Mouse (Mus musculus): Measurements from ENCODE around the gene Hist2h3c2.
A peak's percentile ranks its signal among the peaks of the same experiment; 100 is the strongest.
"Not testable (repeated sequence)": the region's sequence is repeated elsewhere in the genome, so short reads cannot be mapped to it uniquely, and the experiment has no call there.

The Hist2h3c2 gene

DNA sequence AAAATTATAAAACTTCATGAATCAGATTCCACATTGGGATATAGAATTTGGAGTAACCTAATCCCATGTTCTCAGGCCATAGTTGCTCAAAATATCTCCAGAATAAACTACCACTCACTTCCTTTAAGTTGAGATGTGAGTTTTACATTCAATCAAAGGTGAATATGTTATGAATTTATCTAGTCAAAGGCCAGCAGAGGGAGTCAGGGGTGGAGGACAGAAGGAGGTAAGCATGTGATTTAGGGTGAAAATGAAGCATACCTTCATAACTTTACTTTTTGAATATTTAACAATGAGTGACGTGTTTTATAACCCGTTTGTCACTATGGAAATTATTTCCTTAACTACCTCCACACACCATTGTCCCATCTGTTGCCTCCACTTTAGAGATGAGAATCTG, 4.0 kb downstream of the Hist2h3c2 start:
- DNase-seq, result no peak

DNA sequence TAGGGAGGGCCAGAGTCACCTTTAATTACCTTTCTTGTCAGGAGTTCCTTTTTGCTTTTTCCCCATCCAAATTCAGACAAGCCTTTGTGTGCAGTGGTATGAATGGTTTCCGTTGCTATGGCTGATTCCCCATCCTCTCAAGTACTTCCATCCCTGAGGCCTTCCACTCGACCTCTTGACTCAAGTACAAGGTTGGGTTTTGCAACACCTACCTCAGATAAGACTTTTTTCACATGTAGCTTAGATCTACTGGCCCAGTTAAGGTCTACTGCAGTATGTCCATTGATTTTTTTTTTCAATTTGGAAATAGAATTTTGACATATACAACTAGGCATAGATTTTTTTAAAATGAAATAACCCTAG, 7.2 kb downstream of the Hist2h3c2 start:
- no peak for DNase-seq

DNA sequence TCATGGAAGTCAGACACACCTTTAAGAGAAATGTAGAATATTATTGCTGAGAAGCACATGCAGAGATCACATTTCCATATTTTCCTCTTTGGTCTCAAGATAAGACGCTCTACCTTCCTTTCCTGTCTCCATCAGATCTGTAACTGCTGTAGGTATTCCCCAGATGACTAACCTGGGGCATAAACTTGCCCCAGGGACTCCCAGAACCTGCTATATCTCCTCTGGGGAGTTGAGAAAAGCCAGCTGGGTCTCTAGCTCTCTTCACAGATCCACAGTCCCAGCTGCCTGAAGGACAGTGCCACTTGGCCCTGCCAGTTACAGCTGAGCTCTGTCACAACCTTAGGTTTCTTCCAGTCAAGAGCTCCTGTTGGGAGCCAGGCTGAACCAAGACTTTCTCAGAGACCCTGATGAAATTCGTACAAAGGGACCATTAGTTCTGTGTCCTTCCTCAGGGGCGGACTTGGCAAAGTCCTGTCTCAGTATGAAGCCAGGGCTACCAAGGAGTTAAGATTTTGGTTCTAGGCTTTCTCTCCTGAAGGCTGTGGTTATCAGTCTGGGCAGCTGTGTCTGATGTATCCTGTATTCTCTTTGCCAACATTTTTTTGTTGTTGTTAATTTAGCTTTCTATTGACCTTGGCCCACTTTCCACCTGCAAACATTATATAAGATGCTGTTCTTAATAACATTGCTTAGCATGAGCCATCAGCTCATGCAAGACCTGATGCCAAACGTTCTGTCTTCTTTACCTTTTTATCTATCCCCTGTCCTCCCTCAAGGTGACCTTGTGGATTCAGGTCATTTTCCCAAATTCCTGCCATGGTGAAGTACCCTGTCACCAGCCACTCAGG, 7.8 kb downstream of the Hist2h3c2 start:
- DNase-seq, result no peak

DNA sequence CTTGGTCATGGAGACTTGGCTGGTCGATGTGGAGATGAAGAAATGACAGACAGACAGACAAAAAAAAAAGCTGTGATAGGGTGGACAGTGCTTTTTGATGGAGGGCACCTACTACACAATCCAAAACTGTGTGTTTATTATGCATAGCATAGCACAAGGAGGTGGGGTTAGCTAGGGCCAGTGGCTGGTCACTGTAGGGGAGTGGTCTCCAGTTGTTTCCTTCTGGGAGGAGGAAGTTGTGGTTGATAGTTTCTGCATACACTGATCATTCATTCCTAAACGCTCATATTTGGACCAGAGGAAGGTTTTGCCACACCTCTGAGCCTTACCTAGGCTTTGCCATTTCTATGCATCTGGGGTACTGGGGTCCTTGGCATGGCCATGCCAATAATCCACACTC, 8.5 kb downstream of the Hist2h3c2 start:
- DNase-seq, result no peak

DNA sequence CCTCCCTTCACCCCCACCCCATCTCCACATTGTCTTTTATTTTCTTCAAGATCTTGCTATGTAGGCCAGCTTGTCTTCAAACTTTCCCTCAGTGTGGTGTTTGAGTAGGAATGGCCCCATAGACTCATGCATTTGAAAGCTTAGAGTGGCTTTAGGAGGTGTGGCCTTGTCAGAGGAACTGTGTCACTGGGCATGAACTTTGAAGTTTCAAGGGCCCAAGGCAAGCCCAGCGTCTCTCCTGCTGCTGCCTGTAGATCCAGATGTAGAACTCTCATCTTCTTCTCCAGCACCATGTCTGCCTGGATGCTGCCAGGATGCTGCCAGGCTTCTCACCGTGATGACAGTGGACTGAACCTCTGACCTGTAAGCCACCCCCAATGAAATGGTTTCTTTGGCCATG, 10.1 kb downstream of the Hist2h3c2 start:
- DNase-seq, result no peak

DNA sequence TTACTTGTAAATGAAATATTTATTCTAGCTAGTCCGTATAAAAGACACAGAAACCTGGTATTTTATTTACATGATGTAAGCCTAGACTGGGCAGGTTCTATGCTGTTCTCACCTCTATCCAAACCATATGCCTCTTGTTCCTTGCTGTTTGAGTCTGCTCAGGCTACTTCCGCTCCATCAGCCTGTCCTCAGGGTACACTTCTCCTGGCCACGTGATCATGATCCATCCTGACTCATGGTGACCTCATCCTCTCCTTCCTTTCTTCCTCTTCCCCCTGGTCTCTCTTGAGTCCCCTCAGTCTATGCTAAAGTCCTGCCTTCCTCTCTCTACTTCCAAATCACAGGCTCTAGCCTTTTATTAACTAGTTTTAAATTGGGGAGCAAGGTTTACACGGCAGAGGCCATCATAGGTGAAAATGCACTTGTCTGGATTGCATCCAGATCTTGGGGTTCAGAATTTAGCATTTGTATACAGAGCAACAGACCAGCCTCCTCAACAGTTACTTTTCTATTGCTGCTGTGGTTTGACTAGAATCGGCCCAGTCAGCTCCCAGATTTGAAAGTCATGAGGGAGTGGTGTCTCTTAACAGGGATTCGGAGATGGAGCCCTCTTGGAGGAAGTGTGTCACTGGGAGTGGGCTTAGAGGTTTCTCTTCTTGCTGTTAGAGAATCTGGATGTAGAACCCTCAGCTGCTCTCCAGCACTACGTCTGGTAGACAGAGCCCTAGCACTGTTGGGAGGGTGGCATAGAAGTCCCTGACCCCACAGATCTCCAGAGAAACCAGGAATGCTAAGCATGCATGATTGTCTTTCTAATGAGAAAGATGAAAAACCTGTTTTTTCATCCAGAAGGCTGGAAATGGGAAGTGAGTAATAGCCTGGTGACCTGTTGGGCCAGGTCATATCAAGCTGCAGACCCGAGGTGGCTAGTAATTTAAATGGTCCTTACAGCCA, 12.0 kb downstream of the Hist2h3c2 start:
- no peak for DNase-seq

DNA sequence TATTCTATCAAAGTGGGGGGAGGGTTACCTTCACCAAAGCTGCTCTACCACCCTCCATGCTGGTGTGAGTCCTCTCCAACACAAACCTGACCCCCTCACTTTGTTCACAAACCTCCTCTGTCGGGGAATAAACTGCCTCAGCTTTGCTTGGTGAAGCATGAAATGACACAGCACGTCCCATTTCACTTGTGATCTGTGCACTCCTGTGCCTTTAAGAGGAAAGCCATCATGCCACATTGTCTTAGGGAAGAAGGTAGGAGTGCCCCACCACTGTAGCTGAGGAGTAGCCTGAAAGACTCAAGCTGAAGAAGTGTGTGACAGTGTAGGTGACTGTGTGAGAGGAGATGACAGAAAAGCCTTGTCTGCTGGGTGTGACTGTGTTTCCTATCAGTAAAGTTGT, 13.5 kb downstream of the Hist2h3c2 start:
- DNase-seq, result no peak

DNA sequence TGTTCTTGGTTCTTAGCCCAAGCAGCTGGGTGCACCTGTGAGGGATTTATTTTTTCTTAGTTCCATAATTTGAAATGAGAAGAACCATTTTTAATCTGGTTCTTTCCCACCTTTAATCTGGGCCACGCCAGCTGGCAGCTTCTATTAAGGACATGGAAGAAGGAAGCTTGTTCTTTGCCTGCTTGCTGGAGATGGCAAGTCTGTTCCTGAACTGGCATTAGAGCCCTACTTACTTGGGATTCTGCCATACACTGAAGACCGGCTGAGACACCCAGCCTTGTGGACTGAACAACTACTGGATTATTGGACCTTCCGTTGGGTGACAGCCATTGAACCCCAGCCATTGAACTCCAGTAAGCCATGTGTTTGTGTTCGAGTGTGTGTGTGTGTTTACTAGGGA, 16.2 kb downstream of the Hist2h3c2 start:
- DNase-seq, result no peak

DNA sequence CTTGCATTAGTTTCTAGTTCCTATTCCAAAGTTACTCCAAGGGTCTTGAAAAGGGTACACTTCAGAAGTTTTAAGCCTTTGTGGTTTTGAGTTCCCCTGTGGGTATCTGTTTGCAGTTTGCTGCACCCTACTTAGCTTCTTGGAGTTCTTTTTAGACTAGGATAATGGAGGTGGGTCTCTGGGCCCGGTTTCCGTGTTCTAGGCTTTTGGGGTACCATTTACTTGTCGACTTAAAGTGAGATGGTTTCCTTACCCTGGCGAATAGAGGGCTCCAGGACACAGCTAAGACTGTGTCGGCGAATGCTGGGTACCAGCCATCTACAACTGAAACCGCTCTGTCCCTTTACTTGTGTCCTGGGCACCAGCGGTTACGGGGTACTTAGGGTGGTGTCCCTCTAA, 17.3 kb downstream of the Hist2h3c2 start:
- peak; percentile 44 for DNase-seq

DNA sequence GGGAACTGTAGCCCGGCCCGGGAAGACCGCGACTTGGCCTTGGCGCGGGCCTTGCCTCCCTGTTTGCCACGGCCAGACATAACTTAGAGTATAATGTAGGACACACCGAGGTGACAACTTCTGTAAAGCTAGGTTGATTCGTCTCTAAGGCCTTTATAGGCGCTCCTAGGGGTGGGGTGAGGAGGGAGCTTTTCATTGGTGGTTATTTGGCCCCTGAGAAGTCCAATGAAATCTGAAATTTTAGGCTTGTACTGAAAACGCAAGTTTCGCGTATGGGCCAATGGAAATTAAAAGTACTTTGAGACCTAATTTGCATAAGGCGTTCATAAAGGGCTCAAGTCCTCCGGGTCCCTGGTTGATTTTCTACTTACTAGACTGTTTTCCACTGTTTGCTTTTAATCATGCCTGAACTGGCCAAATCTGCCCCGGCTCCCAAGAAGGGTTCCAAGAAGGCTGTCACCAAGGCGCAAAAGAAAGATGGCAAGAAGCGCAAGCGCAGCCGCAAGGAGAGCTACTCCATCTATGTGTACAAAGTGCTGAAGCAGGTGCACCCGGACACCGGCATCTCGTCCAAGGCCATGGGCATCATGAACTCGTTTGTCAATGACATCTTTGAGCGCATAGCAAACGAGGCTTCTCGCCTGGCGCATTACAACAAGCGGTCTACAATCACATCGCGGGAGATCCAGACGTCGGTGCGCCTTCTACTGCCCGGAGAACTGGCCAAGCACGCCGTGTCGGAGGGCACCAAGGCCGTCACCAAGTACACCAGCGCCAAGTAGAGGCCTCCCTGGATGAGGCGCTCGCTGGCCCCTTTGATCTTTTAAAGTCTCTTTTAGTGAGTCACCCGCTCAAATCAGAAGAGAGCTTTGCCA, 17.9 kb downstream of the Hist2h3c2 start, which contains the start of the genes Hist2h2ac and Hist2h2be:
TSS of gene Hist2h2ac (minus strand) at position 116 of the 875 bp plus-strand sequence.
TSS of gene Hist2h2be (plus strand) at position 355 of the 875 bp plus-strand sequence.
- DNase-seq, result peak; percentile 86

DNA sequence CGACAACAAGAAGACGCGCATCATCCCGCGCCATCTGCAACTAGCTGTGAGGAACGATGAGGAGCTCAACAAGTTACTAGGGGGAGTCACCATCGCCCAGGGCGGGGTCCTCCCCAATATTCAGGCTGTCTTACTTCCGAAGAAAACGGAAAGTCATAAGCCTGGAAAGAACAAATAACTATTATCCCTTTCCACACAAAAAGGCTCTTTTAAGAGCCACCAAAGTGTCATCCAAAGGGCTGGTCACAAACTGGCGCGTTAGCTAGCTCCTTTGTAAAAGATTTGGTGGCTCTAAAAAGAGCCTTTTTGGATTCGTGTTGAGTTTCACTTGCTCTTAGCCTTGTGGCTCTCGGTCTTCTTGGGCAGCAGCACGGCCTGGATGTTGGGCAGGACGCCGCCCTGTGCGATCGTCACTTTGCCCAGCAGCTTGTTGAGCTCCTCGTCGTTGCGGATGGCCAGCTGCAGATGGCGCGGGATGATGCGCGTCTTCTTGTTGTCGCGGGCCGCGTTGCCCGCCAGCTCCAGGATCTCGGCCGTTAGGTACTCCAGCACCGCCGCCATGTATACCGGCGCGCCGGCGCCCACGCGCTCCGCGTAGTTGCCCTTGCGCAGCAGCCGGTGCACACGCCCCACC, 18.7 kb downstream of the Hist2h3c2 start:
- not testable (repeated sequence) for DNase-seq

DNA sequence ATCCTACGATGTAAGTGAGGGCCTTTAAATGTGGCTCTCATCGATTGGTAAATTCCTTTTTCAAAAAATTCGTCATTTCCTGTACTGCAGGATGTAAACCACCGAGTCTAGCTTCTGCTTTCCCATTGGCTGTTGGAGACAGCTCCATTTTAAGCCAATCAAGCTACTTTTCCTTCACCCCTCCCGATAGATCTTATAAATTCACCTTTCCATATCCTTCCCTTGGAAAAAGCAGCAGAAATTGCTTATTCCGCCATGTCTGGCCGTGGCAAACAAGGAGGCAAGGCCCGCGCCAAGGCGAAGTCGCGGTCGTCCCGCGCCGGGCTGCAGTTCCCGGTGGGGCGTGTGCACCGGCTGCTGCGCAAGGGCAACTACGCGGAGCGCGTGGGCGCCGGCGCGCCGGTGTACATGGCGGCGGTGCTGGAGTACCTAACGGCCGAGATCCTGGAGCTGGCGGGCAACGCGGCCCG, 19.2 kb downstream of the Hist2h3c2 start, which contains the start of the genes Bola1 and Hist2h2ab:
TSS of gene Bola1 (minus strand) at position 49 of the 470 bp plus-strand sequence.
TSS of gene Hist2h2ab (plus strand) at position 205 of the 470 bp plus-strand sequence.
- peak; percentile 78 for DNase-seq

DNA sequence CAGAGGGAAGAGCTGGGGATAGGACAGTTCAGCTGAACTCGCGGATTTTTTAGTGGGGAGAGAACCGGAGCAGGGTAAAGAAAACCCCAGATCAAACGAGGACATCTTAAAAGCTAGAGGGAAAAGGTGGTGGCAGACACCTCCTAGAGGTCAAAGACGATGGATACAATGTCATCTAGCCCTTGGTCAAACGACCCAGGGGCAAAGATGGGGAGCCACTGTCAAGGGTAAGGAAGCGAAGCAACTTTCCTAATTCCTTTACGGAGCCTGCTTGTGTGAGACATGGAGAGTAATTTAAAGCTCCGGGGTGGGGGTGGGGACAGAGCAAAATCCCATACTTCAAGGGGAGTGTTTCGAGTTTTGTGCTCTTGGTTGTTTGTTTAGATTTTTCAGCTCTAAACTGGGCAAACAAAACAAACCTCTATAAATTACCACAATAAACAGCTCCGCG, 19.7 kb downstream of the Hist2h3c2 start:
- DNase-seq, result peak; percentile 52

DNA sequence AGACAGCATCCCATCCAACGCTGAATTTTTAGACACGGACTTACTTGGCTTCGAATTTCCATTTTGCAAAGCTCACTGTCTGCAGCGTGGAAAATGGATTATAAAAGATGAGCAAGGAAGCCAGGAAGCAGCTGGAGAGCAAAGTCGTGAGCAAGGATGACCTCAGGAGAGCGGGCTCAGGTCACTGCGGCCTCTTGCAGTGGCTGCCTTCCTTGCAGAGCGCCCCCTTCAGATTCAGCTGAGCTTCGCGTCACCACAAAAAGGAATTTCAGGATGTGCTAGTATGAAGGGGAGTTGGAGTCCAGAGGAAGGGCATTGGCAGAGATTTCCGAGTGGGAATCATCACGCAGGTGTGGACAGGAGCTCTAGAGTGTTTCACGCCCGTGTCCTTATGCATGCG, 29.7 kb downstream of the Hist2h3c2 start:
- DNase-seq, result no peak

DNA sequence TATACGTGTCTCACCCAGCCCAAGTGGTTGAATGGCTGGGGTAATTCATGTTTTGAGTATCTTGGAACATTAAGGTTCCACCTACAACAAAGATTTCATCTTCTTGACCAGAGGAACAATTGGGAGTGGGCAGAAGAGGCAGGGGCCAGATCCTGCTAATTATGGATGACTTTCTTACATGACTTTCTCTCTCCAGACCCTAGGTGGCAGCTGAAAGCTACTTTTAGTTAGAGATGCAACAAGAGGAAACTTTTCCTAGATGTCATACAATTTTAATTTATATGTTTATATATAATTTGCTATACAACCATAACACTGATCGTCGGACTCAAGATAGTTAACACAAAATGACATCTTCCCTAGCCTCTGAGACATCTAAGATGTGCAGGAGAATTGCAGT, 31.1 kb downstream of the Hist2h3c2 start:
- DNase-seq, result no peak

DNA sequence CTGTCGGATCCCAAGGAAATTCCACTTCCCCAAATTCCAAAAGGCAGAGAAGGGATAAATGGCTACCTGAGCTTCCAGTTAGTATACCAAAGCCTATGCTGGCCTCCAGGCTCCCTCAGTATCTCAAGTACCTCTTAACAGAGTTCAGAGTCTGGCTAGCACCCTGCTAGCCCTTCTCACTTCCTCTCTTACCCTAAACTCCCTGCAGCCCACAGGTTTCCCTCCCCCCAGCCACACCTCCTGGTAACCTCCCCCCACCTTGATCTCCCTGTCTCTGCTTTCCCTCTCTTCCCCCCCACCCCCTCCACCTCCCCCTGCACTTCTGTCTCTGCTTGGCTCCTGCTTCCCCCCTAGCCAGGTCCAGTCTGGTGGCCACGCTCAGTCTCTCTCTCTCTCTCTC, 39.2 kb downstream of the Hist2h3c2 start:
- DNase-seq, result no peak

DNA sequence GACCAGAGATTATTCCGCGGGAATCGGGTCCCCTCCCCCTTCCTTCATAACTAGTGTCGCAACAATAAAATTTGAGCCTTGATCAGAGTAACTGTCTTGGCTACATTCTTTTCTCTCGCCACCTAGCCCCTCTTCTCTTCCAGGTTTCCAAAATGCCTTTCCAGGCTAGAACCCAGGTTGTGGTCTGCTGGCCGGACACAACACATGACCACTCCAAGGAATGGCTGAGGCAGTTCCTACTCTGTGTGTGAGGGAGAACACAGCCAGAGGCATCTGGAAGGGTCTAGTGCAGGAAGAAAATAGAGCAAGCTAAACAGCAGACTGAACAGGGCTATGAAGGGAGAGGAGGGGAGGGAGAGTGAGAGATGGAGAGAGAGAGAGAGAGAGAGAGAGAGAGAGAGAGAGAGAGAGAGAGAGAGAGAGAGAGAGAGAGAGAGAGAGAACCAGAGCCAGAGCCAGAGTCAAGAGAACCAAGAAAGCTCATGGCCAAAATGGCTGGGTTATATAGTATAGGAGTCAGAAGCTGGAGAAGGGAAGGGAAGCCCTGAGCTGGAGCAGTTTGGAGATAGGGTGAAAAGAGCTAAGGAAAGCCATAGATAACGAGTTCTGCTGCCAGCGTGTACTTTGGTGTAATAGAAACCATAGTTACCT, 40.2 kb downstream of the Hist2h3c2 start:
- DNase-seq, result not testable (repeated sequence)

DNA sequence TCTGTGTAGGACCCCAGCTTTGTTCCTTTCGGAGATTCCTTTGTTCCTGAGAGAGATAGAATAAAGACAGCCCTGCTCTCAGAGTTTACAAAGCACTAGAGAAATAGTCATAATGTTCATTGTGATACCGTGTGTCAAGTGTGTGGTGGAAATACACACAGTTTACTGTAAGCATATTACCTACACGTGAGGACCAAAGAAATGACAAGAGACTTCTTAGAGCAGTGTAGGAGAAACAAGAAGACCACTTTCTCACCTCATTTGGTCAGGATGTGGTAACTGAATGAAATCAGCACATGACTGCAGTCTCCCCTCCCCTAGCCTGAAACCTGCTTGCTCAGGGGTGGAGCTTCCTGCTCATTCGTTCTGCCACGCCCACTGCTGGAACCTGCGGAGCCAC, 40.7 kb downstream of the Hist2h3c2 start:
- peak; percentile 21 for DNase-seq

DNA sequence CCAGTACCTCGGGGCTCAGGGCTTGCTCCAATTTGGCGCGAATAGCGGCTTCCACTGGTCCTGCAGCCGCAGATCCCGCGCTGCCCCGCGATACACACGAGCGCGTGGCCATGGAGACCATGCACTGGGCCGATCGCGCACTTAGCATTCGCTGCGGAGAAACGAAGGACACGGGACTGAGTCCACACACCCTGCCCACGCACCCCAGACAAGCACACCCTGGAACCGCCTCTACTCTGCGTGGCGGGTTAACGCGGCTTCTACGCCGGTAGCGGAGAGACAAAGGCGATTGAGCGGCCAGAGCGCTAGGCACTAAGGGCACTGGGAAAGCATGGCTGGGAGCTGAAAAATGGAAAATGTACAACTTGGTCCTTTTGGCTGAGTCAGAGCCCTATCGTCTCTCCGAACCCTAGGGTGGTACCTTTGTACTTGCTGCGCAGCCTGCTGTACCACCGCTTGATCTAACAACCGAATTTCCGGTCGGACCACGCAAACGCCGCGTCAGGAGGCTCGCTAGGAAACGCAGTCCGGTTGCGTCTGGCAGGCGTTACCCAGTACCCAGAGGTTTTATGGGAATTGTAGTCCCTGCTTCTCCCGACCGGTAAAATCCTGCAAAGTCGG, 41.7 kb downstream of the Hist2h3c2 start:
- peak; percentile 88 for DNase-seq

DNA sequence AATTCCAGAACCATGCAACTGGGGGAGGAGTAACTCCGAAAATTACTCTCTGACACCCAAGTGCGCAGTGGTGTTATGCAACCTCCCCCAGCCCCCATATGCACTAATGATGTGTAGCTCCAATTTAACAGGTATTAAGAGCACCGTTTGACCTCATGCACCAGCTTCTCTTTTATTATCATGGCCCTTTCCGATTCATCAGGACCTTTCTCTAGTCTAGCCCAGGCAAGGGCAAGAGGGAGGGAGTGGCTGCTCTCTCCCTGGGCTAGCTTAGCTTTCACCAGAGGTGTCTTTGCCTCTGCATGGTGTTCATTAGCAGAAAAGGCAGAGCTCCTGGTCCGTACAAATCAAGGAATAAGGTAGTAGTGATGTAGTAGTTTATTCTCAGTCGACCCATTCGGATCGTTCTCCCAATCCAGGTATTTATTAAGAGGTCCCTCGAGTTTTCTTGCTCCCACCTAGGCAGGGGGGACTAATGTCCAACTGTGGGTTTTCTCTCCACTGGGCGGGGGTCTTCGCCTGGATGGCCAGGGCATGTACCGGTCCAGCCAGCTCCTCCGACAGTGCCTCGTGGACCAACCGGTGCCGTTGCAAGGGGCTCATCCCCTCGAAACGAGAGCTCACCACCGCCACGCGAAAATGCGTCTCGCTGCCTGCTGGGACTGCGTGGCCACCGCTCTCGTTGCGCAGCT, 42.3 kb downstream of the Hist2h3c2 start:
- DNase-seq, result no peak
